Comparison of ENCODE assay signal across 10 mouse cellular contexts in genomic region chr7:135888598-135888997, GRCm38 (mm10).
DNase-seq lines count a peak whose midpoint lies in the region; ATAC-seq lines count a peak whose summit lies in the region.
"Had no signal": no experiment of that assay in that cellular context is flagged by ENCODE, and none has a peak within 500 bp of the region (broad histone marks: within the 10 kb centered on the region; RNA-seq: fewer than 3 reads in every experiment).

No protein-coding gene starts in this region.

- no peaks in the 10 kb centered on the region for H3K9me3 ChIP-seq in hindbrain, embryonic 10.5 days
- H3K9me3 ChIP-seq in hindbrain, embryonic 16.5 days (ENCODE audit: control insufficient read depth, low read length), result no peaks in the 10 kb centered on the region
- H3K9me3 ChIP-seq in embryonic facial prominence, embryonic 10.5 days, result no peaks in the 10 kb centered on the region
- H3K9me3 ChIP-seq in forebrain, embryonic 15.5 days, result no peaks in the 10 kb centered on the region
- 0 out of 2 replicates have a peak, but pooled peaks cover 2% of the 10 kb centered on the region for H3K9me3 ChIP-seq in midbrain, embryonic 12.5 days

- peak overlapping the region; percentile 87 for H3K27ac ChIP-seq in hindbrain, embryonic 10.5 days
- H3K27ac ChIP-seq in hindbrain, embryonic 16.5 days (ENCODE audit: low read depth, low read length), result no peak overlapping the region
- peak overlapping the region; percentile 65 for H3K27ac ChIP-seq in embryonic facial prominence, embryonic 10.5 days (replicated peaks)
- no peak overlapping the region for H3K27ac ChIP-seq in forebrain, embryonic 15.5 days (replicated peaks)
- H3K27ac ChIP-seq in midbrain, embryonic 12.5 days (replicated peaks), result peak overlapping the region; percentile 75

- no peak overlapping the region for H3K9ac ChIP-seq in hindbrain, embryonic 16.5 days (ENCODE audit: low read depth, low read length)
- H3K9ac ChIP-seq in forebrain, embryonic 15.5 days (replicated peaks), result no peak overlapping the region
- 0 out of 2 replicates have a peak overlapping the region, but pooled peaks have one; percentile 28 for H3K9ac ChIP-seq in midbrain, embryonic 12.5 days (replicated peaks)

- no peaks in the 10 kb centered on the region for H3K27me3 ChIP-seq in hindbrain, embryonic 10.5 days (ENCODE audit: insufficient read depth, poor library complexity, severe bottlenecking)
- H3K27me3 ChIP-seq in hindbrain, embryonic 16.5 days (replicated peaks; ENCODE audit: control insufficient read depth, insufficient read depth, low read length), result no peaks in the 10 kb centered on the region
- H3K27me3 ChIP-seq in embryonic facial prominence, embryonic 10.5 days (replicated peaks; ENCODE audit: low read depth, poor library complexity, severe bottlenecking), result no peaks in the 10 kb centered on the region
- no peaks in the 10 kb centered on the region for H3K27me3 ChIP-seq in forebrain, embryonic 15.5 days
- no peaks in the 10 kb centered on the region for H3K27me3 ChIP-seq in midbrain, embryonic 12.5 days

- peak overlapping the region; percentile 33; the same call in 1 of the 2 replicates for H3K4me3 ChIP-seq in hindbrain, embryonic 10.5 days
- no peak overlapping the region for H3K4me3 ChIP-seq in hindbrain, embryonic 16.5 days (ENCODE audit: low read length)
- H3K4me3 ChIP-seq in embryonic facial prominence, embryonic 10.5 days, result peak overlapping the region; percentile 8; the same call in 1 of the 2 replicates
- no peak overlapping the region for H3K4me3 ChIP-seq in forebrain, embryonic 15.5 days
- H3K4me3 ChIP-seq in midbrain, embryonic 12.5 days, result no peak overlapping the region
- H3K4me3 ChIP-seq: myocyte had no signal

- no peak overlapping the region; the same call in 1 of the 2 replicates for H3K4me2 ChIP-seq in hindbrain, embryonic 16.5 days (ENCODE audit: low read length)
- H3K4me2 ChIP-seq in forebrain, embryonic 15.5 days (replicated peaks), result peak overlapping the region; percentile 22
- peak overlapping the region; percentile 38 for H3K4me2 ChIP-seq in midbrain, embryonic 12.5 days (replicated peaks)

- DNase-seq in hindbrain, embryonic 10.5 days (ENCODE audit: low spot score), result no peak
- DNase-seq in embryonic facial prominence, embryonic 10.5 days (ENCODE audit: low spot score), result no peak
- DNase-seq in lung, postnatal 36 days, result no peak
- DNase-seq in cerebellum, adult 8-10 months, result no peak
- DNase-seq: gastrocnemius, postnatal 25 days had no signal

- peaks cover 26% of the 10 kb centered on the region for H3K4me1 ChIP-seq in hindbrain, embryonic 10.5 days (replicated peaks)
- H3K4me1 ChIP-seq in hindbrain, embryonic 16.5 days (ENCODE audit: control insufficient read depth, insufficient read depth, low read depth, low read length), result peaks cover 6% of the 10 kb centered on the region
- peaks cover 50% of the 10 kb centered on the region for H3K4me1 ChIP-seq in embryonic facial prominence, embryonic 10.5 days
- H3K4me1 ChIP-seq in forebrain, embryonic 15.5 days, result peaks cover 12% of the 10 kb centered on the region
- H3K4me1 ChIP-seq in midbrain, embryonic 12.5 days, result peaks cover 17% of the 10 kb centered on the region

- ATAC-seq in hindbrain, embryonic 16.5 days, result no peak
- 0 out of 2 replicates have a peak, but pooled peaks have one; percentile 13 for ATAC-seq in forebrain, embryonic 15.5 days (replicated peaks)
- peak; percentile 80 for ATAC-seq in midbrain, embryonic 12.5 days (ENCODE audit: low FRiP score, low read depth)
- ATAC-seq in activated CD4-positive, CD25-positive, alpha-beta regulatory T cell, adult 4 months, result no peak

- WGBS in hindbrain, embryonic 10.5 days, result 21% methylated on average over 3 of the region's 3 CpGs
- 20% methylated on average over 3 of the region's 3 CpGs for WGBS in hindbrain, embryonic 16.5 days
- 20% methylated on average over 3 of the region's 3 CpGs for WGBS in embryonic facial prominence, embryonic 10.5 days
- WGBS in forebrain, embryonic 15.5 days, result 10% methylated on average over 3 of the region's 3 CpGs
- WGBS in midbrain, embryonic 12.5 days, result 24% methylated on average over 3 of the region's 3 CpGs

- no peaks in the 10 kb centered on the region for H3K36me3 ChIP-seq in hindbrain, embryonic 10.5 days
- H3K36me3 ChIP-seq in hindbrain, embryonic 16.5 days (ENCODE audit: control insufficient read depth, insufficient read depth, low read length), result no peaks in the 10 kb centered on the region
- no peaks in the 10 kb centered on the region for H3K36me3 ChIP-seq in embryonic facial prominence, embryonic 10.5 days (replicated peaks)
- no peaks in the 10 kb centered on the region for H3K36me3 ChIP-seq in forebrain, embryonic 15.5 days
- no peaks in the 10 kb centered on the region for H3K36me3 ChIP-seq in midbrain, embryonic 12.5 days

Comparison
In these comparisons a context has a peak if more than half of its experiments do, and no peak if none do; other contexts are left out.
1. H3K27ac ChIP-seq: peak in hindbrain, embryonic 10.5 days (single experiment), embryonic facial prominence, embryonic 10.5 days (single experiment) and midbrain, embryonic 12.5 days (single experiment); none in hindbrain, embryonic 16.5 days (single experiment) and forebrain, embryonic 15.5 days (single experiment).
2. H3K4me3 ChIP-seq: peak in hindbrain, embryonic 10.5 days (single experiment) and embryonic facial prominence, embryonic 10.5 days (single experiment); none in hindbrain, embryonic 16.5 days (single experiment), forebrain, embryonic 15.5 days (single experiment) and midbrain, embryonic 12.5 days (single experiment).
3. ATAC-seq: peak in forebrain, embryonic 15.5 days (single experiment) and midbrain, embryonic 12.5 days (single experiment); none in hindbrain, embryonic 16.5 days (single experiment) and activated CD4-positive, CD25-positive, alpha-beta regulatory T cell, adult 4 months (single experiment).